Mouse (Mus musculus) hindbrain, embryonic 11.5 days (tissue): ENCODE data around the gene Clec11a. TPM values are rescaled to one million over a fixed set of nuclear protein-coding genes. Genes with fewer than 3 reads are reported as not detected.
A peak's percentile ranks its signal among the peaks of the same experiment; 100 is the strongest.

Source experiments
- ATAC-seq: fragments of 200-750 bp; cut with Nextera tagmentation; 2 replicates; pipeline ENCODE4 v1.8.0; 2017; ENCODE audit warnings: mild to moderate bottlenecking, moderate TSS enrichment, moderate library complexity; ENCODE audit not compliant: low FRiP score
- DNase-seq: peaks from one replicate; pipeline ENCODE4 v3.0.0-alpha.2; 2015; ENCODE audit warnings: low spot score
- H3K27ac ChIP-seq: fragments of 300-500 bp; sonication (generic); 2 replicates; pipeline ENCODE4 v1.5.1; 2014; ENCODE audit warnings: mild to moderate bottlenecking, low read depth, low read length
- H3K27me3 ChIP-seq: fragments of 300-500 bp; sonication (generic); 2 replicates; pipeline ENCODE4 v1.6.1; 2014; ENCODE audit warnings: mild to moderate bottlenecking, low read length, moderate library complexity, mixed read lengths; ENCODE audit not compliant: control insufficient read depth, insufficient read depth
- H3K36me3 ChIP-seq: fragments of 300-500 bp; sonication (generic); 2 replicates; pipeline ENCODE4 v1.6.1; 2014; ENCODE audit warnings: mild to moderate bottlenecking, low read length, moderate library complexity, mixed read lengths; ENCODE audit not compliant: control insufficient read depth, insufficient read depth
- H3K4me1 ChIP-seq: fragments of 300-500 bp; sonication (generic); replicated peaks from 2 replicates; pipeline ENCODE4 v1.6.1; 2014; ENCODE audit warnings: low read length, mixed read lengths; ENCODE audit not compliant: control insufficient read depth, insufficient read depth
- H3K4me2 ChIP-seq: fragments of 300-500 bp; sonication (generic); replicated peaks from 2 replicates; pipeline ENCODE4 v1.6.1; 2014; ENCODE audit warnings: mild to moderate bottlenecking, low read depth, low read length
- H3K4me3 ChIP-seq: fragments of 300-500 bp; sonication (generic); 2 replicates; pipeline ENCODE4 v1.5.1; 2014; ENCODE audit warnings: low read depth, low read length
- H3K9ac ChIP-seq: fragments of 300-500 bp; sonication (generic); 2 replicates; pipeline ENCODE4 v1.6.1; 2014; ENCODE audit warnings: low read depth, low read length
- H3K9me3 ChIP-seq: fragments of 300-500 bp; sonication (generic); 2 replicates; pipeline ENCODE4 v1.6.1; 2016; ENCODE audit warnings: low read length; ENCODE audit not compliant: control insufficient read depth
- WGBS: fragments of 180-500 bp; shearing (Covaris S2); extraction: QIAGEN DNeasy Blood & Tissue Kit; methylation state at CpG from one replicate; pipeline ENCODE4 v1.1.7; 2014; 5-methylcytosine and 5-hydroxymethylcytosine counted together
- polyA plus RNA-seq: library from polyadenylated mRNA; unstranded; fragments of >200 nt; fragmentation: Nextera tagmentation; extraction: Ambion mirVana; gene quantifications from 2 replicates; pipeline ENCODE4 v1.2.1, GENCODE M21; 2014

Gene Clec11a
- 2.7 TPM in 2 replicates for polyA plus RNA-seq

GRCm38 (mm10) chr7:44306516-44307240 is at the start of gene Clec11a:
Gene Clec11a, minus strand, starts transcription at chr7:44306902.
- peak within 1 kb of the TSS; percentile 6; the same call in 1 of the 2 replicates for H3K4me3 ChIP-seq
- peaks cover 2% of the 10 kb centered on the region; the same call in 1 of the 2 replicates for H3K27me3 ChIP-seq
- DNase-seq (no peak), ATAC-seq (no peak)
- 50% methylated on average over 6 of the region's 6 CpGs for WGBS
- H3K4me1 ChIP-seq, result peaks cover 10% of the 10 kb centered on the region
- no peaks in the 10 kb centered on the region for H3K36me3 ChIP-seq
- no peak within 1 kb of the TSS; the same call in 1 of the 2 replicates for H3K4me2 ChIP-seq
- peak within 1 kb of the TSS; percentile 95 for H3K27ac ChIP-seq
- 0 out of 2 replicates have a peak within 1 kb of the TSS, but pooled peaks have one; percentile 7 for H3K9ac ChIP-seq
- H3K9me3 ChIP-seq, result no peaks in the 10 kb centered on the region

GRCm38 (mm10) chr7:44355411-44355810 is 48.7 kb upstream of the Clec11a start:
- H3K9me3 ChIP-seq, result no peaks in the 10 kb centered on the region
- peaks cover 68% of the 10 kb centered on the region for H3K27me3 ChIP-seq
- no peaks in the 10 kb centered on the region for H3K36me3 ChIP-seq
- H3K4me1 ChIP-seq, result peaks cover 30% of the 10 kb centered on the region
- H3K27ac ChIP-seq, result no peak overlapping the region
- 67% methylated on average over 6 of the region's 6 CpGs for WGBS
- no peak overlapping the region for H3K9ac ChIP-seq
- H3K4me2 ChIP-seq, result no peak overlapping the region
- DNase-seq (peak; percentile 7), ATAC-seq (no peak)
- no peak overlapping the region for H3K4me3 ChIP-seq

- no peak overlapping the region for H3K9ac ChIP-seq
These were observed 47.1 kb upstream of the Clec11a start for GRCm38 (mm10) chr7:44353601-44354340.

GRCm38 (mm10) chr7:44352750-44353600 is 46.3 kb upstream of the Clec11a start:
- DNase-seq, result peak; percentile 41
- peak overlapping the region; percentile 10; the same call in 1 of the 2 replicates for H3K4me3 ChIP-seq
- H3K4me2 ChIP-seq, result peak overlapping the region; percentile 19
- 2% methylated on average over 51 of the region's 71 CpGs for WGBS
- ATAC-seq, result no peak
- no peak overlapping the region for H3K27ac ChIP-seq
- peaks cover 76% of the 10 kb centered on the region for H3K27me3 ChIP-seq
- H3K36me3 ChIP-seq, result no peaks in the 10 kb centered on the region
- H3K9ac ChIP-seq, result peak overlapping the region; percentile 23; the same call in 1 of the 2 replicates
- no peaks in the 10 kb centered on the region for H3K9me3 ChIP-seq
- peaks cover 26% of the 10 kb centered on the region for H3K4me1 ChIP-seq

More at GRCm38 (mm10) chr7:44353601-44354340, 47.1 kb upstream of the Clec11a start:
- WGBS, result 2% methylated on average over 34 of the region's 35 CpGs
- no peak overlapping the region for H3K4me3 ChIP-seq
- ATAC-seq (no peak), DNase-seq (peak; percentile 51)
- H3K27ac ChIP-seq, result no peak overlapping the region
- no peak overlapping the region for H3K4me2 ChIP-seq
- peaks cover 76% of the 10 kb centered on the region for H3K27me3 ChIP-seq
- no peaks in the 10 kb centered on the region for H3K9me3 ChIP-seq
- peaks cover 26% of the 10 kb centered on the region for H3K4me1 ChIP-seq
- H3K36me3 ChIP-seq, result no peaks in the 10 kb centered on the region

- peak overlapping the region; percentile 10; the same call in 1 of the 2 replicates for H3K4me3 ChIP-seq
- peak overlapping the region; percentile 19 for H3K4me2 ChIP-seq
- H3K27ac ChIP-seq, result no peak overlapping the region
- WGBS, result 4% methylated on average over 59 of the region's 71 CpGs
- no peaks in the 10 kb centered on the region for H3K36me3 ChIP-seq
- H3K27me3 ChIP-seq, result peaks cover 69% of the 10 kb centered on the region
- H3K4me1 ChIP-seq, result peaks cover 22% of the 10 kb centered on the region
- ATAC-seq (peak; percentile 28), DNase-seq (peak; percentile 37)
- peak overlapping the region; percentile 27; the same call in 1 of the 2 replicates for H3K9ac ChIP-seq
- no peaks in the 10 kb centered on the region for H3K9me3 ChIP-seq
These were observed 45.4 kb upstream of the Clec11a start for GRCm38 (mm10) chr7:44351881-44352749.

- Histone ChIP-seq H3K36me3 (no peaks in the 10 kb centered on the region), H3K9me3 (no peaks in the 10 kb centered on the region), H3K27ac (no peak overlapping the region), H3K9ac (peak overlapping the region; percentile 27; the same call in 1 of the 2 replicates), H3K4me3 (peak overlapping the region; percentile 21), H3K4me1 (peaks cover 15% of the 10 kb centered on the region), H3K27me3 (peaks cover 63% of the 10 kb centered on the region), H3K4me2 (peak overlapping the region; percentile 44)
- DNase-seq, result peak; percentile 91
- ATAC-seq, result peak; percentile 36
- WGBS, result 6% methylated on average over 25 of the region's 25 CpGs
These were observed 44.4 kb upstream of the Clec11a start for GRCm38 (mm10) chr7:44350957-44351711.

- WGBS, result 31% methylated on average over 3 of the region's 3 CpGs
- Histone ChIP-seq H3K36me3 (no peaks in the 10 kb centered on the region), H3K4me1 (peaks cover 13% of the 10 kb centered on the region), H3K27ac (no peak overlapping the region), H3K4me2 (no peak overlapping the region), H3K9ac (no peak overlapping the region), H3K27me3 (peaks cover 43% of the 10 kb centered on the region), H3K4me3 (no peak overlapping the region), H3K9me3 (no peaks in the 10 kb centered on the region)
- ATAC-seq (no peak), DNase-seq (no peak)
These were observed 42.3 kb upstream of the Clec11a start for GRCm38 (mm10) chr7:44349043-44349442.
